Mouse (Mus musculus): ENCODE measurements at regions not wholly inside any gene's neighbourhood (a gene's known extent, or its start where the extent isn't known, plus 50 kb on each side); places are given as distances from the start of the nearest gene placed in this dataset.
"Not testable (repeated sequence)": the region's sequence is repeated elsewhere in the genome, so short reads cannot be mapped to it uniquely, and the experiment has no call there.

DNA sequence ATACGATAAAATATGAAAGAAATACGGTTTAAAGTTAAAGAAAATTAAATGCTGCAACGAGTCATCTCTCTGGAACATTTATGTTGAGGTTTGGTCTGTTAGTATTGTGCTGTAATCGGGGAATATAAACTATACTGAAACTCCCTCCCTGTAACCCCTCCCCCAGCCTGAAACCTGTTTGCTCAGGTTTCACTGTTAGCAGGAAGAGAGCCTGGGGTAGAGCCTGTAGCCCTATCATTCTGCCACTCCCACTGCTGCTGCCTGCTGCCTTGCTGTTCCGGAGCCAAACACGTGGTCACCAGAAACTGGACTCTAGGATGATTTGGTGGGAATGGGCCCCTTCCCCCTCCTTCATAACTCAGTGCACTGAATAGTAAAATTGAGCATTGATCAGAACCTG, 127.3 kb upstream of the Tram1l1 start:
- not testable (repeated sequence) for DNase-seq

DNA sequence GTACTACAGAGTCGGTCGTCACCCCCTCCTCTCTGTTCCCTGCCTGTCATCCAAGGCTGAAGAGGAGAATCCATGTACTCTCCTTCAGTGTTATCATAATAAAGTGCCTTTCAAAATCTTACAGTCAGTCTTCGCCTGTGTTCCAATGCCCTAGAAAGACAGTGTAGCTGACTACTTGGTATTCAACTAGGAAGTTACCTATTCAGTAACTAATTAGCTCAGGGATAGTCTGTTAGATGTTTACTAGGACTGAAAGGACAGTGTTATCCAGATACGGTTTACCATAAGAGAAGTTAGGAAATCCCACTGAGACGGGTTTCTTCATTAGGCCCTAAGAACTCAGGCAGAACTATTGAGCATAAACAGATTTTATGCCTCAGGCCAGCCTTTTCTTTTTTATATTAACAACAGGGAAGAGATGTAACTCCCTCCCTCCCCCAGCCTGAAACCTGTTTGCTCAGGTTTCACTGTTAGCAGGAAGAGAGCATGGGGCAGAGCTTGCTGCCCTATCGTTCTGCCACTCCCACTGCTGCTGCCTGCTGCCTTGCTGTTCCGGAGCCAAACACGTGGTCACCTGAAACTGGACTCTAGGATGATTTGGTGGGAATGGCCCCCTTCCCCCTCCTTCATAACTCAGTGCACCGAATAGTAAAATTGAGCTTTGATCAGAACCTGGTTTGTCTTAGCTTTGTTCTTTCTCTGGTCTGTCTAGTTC, 120.3 kb upstream of the Tram1l1 start:
- not testable (repeated sequence) for DNase-seq

- no peak for DNase-seq
Measured at GRCm38 (mm10) chr3:124217131-124217530, 103.5 kb upstream of the Tram1l1 start.

- no peak for DNase-seq
Measured at GRCm38 (mm10) chr3:124225982-124226381, 94.7 kb upstream of the Tram1l1 start.

GRCm38 (mm10) chr3:124227701-124228100, 93.0 kb upstream of the Tram1l1 start:
- no peak for DNase-seq

DNA sequence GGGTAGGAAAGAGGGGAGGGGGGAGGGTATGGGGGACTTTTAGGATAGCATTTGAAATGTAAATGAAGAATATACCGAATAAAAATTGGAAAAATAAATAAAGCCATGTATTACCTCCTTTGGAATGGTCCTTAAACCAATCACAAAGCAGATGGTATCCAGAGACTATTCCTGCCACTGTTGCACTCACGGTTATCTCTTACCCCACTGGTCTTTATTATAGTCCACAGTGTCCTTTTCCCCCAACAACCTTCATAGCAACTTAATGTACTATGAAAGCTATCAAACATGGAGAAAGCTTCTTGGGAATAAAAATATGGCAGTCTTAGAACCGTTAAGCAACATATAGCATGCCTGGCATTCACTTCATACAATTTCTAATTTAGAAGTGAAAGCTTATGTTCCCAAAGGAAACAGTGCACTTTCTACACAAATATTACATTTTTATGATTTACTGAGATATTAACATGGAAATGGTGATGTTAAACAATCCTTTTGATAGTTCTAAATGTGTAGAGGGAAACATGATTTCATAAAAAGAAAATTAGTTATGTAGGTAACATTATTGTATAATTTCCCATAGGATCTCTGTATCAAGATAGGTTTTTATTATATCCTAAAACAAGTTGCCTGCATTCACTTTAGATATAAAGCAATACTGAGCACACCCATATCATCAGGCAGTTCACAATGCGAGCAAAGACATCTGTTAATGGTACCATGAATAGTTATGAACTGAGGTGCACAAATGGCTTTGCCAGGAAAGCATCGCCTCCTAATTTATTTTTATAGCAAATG, 79.5 kb upstream of the Tram1l1 start:
- no peak for DNase-seq

DNA sequence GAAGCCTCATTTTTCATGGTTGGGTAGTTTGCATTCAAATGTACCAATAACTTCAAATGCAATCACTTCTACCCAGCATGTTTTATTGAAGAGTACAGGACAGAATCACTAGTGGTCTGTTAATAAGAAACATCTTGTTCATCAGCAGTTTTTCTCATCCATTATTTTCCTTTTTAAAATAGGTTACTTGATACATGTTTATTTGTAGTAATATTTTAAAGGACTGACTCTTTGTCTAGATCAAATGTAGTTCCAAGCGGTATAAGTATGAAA, 79.0 kb upstream of the Tram1l1 start:
- DNase-seq, result no peak

DNA sequence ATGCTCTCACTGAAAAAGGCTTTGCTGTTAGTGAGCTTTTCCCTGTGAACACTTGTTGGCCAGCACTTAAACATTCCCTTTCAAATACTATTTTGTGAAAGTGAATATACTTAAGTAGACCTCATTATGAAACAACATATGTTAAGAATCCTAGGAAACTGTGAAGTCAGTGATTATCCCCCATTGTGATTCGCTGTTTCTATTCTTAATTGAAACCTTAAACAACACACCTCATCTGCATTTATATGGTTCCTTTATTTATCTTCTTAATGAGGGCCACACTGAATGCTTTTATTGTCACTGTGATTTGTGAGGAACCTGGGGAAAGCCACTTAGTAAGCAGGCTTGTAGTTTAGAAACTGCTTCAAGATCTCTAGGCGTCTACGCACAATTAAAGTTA, 58.5 kb upstream of the Tram1l1 start:
- DNase-seq, result no peak

DNA sequence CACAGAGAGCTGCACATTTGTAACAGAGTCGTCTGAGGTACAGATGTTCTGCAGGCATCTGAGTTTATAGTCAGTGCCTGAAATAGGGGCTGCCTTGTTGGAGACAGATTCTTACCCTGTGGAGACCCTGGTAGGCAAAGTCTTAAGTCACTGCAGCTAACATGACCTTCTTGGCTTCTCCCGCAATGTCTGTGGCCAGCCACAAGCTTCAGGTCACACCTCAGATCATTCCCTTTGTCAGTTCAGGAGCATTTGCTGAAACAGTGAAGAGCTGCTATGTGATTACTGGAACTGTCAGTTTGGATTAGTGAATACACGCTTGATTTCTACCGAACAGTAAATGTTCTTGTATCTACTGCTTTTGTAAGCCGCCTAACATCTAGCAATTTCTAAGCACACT, 53.8 kb upstream of the Tram1l1 start:
- DNase-seq, result no peak

DNA sequence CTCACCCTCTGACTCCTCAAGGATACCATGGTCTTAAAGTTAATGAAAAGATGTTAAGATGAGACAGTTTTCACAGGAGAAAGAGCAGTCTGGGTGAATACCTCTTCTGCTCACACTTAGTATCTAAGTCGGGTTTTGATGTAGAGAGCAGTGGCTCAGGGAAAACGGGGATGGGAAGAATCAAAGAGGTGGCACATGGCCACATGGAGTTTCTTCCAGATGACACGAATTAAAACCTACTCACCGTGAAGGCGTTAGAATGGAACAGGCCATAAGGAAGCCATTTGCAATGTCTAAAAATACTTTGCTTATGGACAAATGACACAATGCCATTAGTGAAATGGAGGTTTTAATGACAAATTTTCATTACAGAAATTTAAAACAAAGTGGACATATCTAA, 50.1 kb upstream of the Tram1l1 start:
- no peak for DNase-seq

Measured in lung, postnatal 10 days (tissue).